Mouse (Mus musculus): ENCODE results near the gene Kiss1r. TPM values are rescaled to one million over a fixed set of nuclear protein-coding genes. Genes with fewer than 3 reads are reported as not detected.

The Kiss1r gene
- polyA plus RNA-seq, 1 experiment: 0.25 TPM

- no peak overlapping the region for H3K4me3 ChIP-seq (ENCODE audit: low read depth, low read length)
- H3K27ac ChIP-seq (ENCODE audit: insufficient read depth, low read length): no peak overlapping the region
- no peaks in the 10 kb centered on the region for H3K27me3 ChIP-seq (ENCODE audit: control insufficient read depth, insufficient read depth, low read length, poor library complexity, severe bottlenecking)
- H3K36me3 ChIP-seq (ENCODE audit: control insufficient read depth, insufficient read depth, low read length, poor library complexity, severe bottlenecking): no peaks in the 10 kb centered on the region
- no peak overlapping the region for H3K9ac ChIP-seq (ENCODE audit: low read depth, poor library complexity, severe bottlenecking)
- TF ChIP-seq CTCF (IDR thresholded peaks at IDR 0.05; ENCODE audit: low read depth, low read length) (no peak), EP300 (IDR thresholded peaks at IDR 0.05; ENCODE audit: insufficient read depth, low read depth, low read length) (no peak), POLR2A (IDR thresholded peaks at IDR 0.05; ENCODE audit: insufficient read depth, low read length) (no peak)
- H3K9me3 ChIP-seq (replicated peaks; ENCODE audit: control insufficient read depth, insufficient read depth, low read length, poor library complexity, severe bottlenecking): no peaks in the 10 kb centered on the region
- H3K4me1 ChIP-seq (ENCODE audit: control insufficient read depth, insufficient read depth, low read length): no peaks in the 10 kb centered on the region
Measured at GRCm38 (mm10) chr10:79937775-79938526, 21.2 kb downstream of the Kiss1r start.

DNA sequence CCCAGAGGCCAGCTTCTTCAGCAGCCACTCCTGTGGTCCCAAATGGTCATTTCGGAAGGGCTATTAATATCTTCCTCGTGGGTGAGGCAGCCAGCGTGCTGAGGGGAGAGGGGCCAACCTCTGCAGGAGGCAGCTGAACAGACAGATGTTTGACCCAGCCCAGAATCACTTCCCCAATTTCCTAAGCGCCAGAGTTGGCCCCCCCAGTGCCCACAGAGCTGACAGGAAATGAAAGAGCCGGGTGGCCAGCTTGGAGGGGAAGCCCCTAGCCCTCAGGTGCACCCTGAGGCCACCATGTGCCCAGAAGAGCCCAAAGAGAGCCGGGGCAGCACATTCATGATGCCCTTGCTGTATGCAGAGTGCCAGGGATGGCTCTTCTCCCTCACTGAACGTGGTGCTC is 24.0 kb downstream of the Kiss1r start:
- no peak overlapping the region for H3K4me3 ChIP-seq (ENCODE audit: low read depth, low read length)
- H3K9me3 ChIP-seq (replicated peaks; ENCODE audit: control insufficient read depth, insufficient read depth, low read length, poor library complexity, severe bottlenecking): no peaks in the 10 kb centered on the region

DNA sequence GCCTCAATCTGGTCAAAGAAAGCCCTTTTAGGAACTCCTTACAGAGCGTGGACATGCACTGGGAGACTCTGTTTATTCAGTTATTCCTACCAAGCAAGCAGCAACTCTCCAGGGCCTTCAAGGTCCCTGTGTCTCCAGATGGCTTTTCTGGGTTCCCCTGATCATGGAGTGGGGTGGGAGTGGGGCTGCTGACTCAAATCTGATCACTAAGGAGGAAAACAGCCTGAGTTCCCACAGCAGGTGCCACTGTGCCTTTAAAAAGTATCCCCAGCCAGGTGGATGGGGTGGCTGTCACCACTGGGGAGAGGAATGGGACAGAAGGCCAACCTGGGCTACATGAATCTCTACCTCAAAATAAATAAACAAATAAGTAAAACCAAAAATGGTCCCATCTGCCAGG is 26.2 kb downstream of the Kiss1r start:
- no peaks in the 10 kb centered on the region for H3K9me3 ChIP-seq (replicated peaks; ENCODE audit: control insufficient read depth, insufficient read depth, low read length, poor library complexity, severe bottlenecking)
- H3K4me3 ChIP-seq (ENCODE audit: low read depth, low read length): no peak overlapping the region
- no peaks in the 10 kb centered on the region for H3K36me3 ChIP-seq (ENCODE audit: control insufficient read depth, insufficient read depth, low read length, poor library complexity, severe bottlenecking)
- H3K9ac ChIP-seq (ENCODE audit: low read depth, poor library complexity, severe bottlenecking): no peak overlapping the region
- H3K27me3 ChIP-seq (ENCODE audit: control insufficient read depth, insufficient read depth, low read length, poor library complexity, severe bottlenecking): no peaks in the 10 kb centered on the region
- peaks cover 1% of the 10 kb centered on the region for H3K4me1 ChIP-seq (ENCODE audit: control insufficient read depth, insufficient read depth, low read length)
- H3K27ac ChIP-seq (ENCODE audit: insufficient read depth, low read length): no peak overlapping the region
- no peak for TF ChIP-seq POLR2A (IDR thresholded peaks at IDR 0.05; ENCODE audit: insufficient read depth, low read length)
- TF ChIP-seq CTCF (IDR thresholded peaks at IDR 0.05; ENCODE audit: low read depth, low read length): no peak
- no peak for TF ChIP-seq EP300 (IDR thresholded peaks at IDR 0.05; ENCODE audit: insufficient read depth, low read depth, low read length)

More for the DNA sequence above, 24.0 kb downstream of the Kiss1r start:
- Histone ChIP-seq H3K27me3 (ENCODE audit: control insufficient read depth, insufficient read depth, low read length, poor library complexity, severe bottlenecking) (no peaks in the 10 kb centered on the region), H3K27ac (ENCODE audit: insufficient read depth, low read length) (no peak overlapping the region), H3K9ac (ENCODE audit: low read depth, poor library complexity, severe bottlenecking) (no peak overlapping the region), H3K4me1 (ENCODE audit: control insufficient read depth, insufficient read depth, low read length) (peaks cover 1% of the 10 kb centered on the region), H3K36me3 (ENCODE audit: control insufficient read depth, insufficient read depth, low read length, poor library complexity, severe bottlenecking) (no peaks in the 10 kb centered on the region)
- TF ChIP-seq EP300 (IDR thresholded peaks at IDR 0.05; ENCODE audit: insufficient read depth, low read depth, low read length): no peak

GRCm38 (mm10) chr10:79943471-79943901 is 26.7 kb downstream of the Kiss1r start:
- no peaks in the 10 kb centered on the region for H3K36me3 ChIP-seq (ENCODE audit: control insufficient read depth, insufficient read depth, low read length, poor library complexity, severe bottlenecking)
- TF ChIP-seq CTCF (IDR thresholded peaks at IDR 0.05; ENCODE audit: low read depth, low read length): no peak
- no peak for TF ChIP-seq POLR2A (IDR thresholded peaks at IDR 0.05; ENCODE audit: insufficient read depth, low read length)
- peaks cover 1% of the 10 kb centered on the region for H3K4me1 ChIP-seq (ENCODE audit: control insufficient read depth, insufficient read depth, low read length)

DNA sequence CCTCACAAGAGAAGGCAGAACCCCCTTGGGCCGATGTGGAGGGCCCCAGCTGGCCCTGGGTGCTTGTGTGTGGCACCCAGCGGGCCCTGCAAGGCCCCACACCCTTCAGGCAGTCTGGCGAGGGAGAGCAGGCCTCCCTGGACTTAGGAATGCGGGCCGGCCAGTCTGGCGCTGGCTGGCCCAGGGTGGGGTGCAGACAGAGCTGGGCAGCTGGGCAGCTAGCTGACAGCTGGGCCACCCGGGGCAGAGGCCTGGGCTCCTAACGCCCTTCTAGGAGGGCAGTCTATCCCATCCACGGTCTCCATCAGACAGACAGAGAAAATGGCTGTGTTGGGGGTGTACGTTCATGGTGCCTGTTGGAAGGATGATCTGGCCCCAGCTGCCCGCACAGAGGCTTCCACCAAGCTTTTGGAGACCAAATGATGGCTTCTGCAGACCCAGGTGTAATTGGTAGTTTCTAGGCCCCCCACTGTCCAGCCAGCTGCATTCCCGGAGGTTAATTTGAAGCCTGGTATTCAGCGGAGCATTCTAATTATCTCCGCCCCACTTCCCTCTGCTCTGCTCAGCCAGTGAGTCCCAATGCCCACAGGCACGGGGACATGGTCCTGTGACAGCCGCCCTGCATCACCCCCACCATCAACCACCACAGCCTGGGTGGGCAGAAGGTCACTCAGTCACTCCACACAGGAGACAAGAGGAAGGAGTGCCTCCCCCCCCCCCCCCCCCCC is 28.9 kb downstream of the Kiss1r start:
- no peak overlapping the region for H3K4me3 ChIP-seq (ENCODE audit: low read depth, low read length)
- H3K27ac ChIP-seq (ENCODE audit: insufficient read depth, low read length): no peak overlapping the region
- peaks cover 1% of the 10 kb centered on the region for H3K4me1 ChIP-seq (ENCODE audit: control insufficient read depth, insufficient read depth, low read length)
- H3K9me3 ChIP-seq (replicated peaks; ENCODE audit: control insufficient read depth, insufficient read depth, low read length, poor library complexity, severe bottlenecking): no peaks in the 10 kb centered on the region
- no peaks in the 10 kb centered on the region for H3K27me3 ChIP-seq (ENCODE audit: control insufficient read depth, insufficient read depth, low read length, poor library complexity, severe bottlenecking)
- H3K9ac ChIP-seq (ENCODE audit: low read depth, poor library complexity, severe bottlenecking): no peak overlapping the region
- no peaks in the 10 kb centered on the region for H3K36me3 ChIP-seq (ENCODE audit: control insufficient read depth, insufficient read depth, low read length, poor library complexity, severe bottlenecking)
- TF ChIP-seq EP300 (IDR thresholded peaks at IDR 0.05; ENCODE audit: insufficient read depth, low read depth, low read length) (no peak), CTCF (IDR thresholded peaks at IDR 0.05; ENCODE audit: low read depth, low read length) (no peak), POLR2A (IDR thresholded peaks at IDR 0.05; ENCODE audit: insufficient read depth, low read length) (no peak)

More at GRCm38 (mm10) chr10:79943471-79943901, 26.7 kb downstream of the Kiss1r start:
- Histone ChIP-seq H3K27ac (ENCODE audit: insufficient read depth, low read length) (no peak overlapping the region), H3K4me3 (ENCODE audit: low read depth, low read length) (no peak overlapping the region), H3K9me3 (replicated peaks; ENCODE audit: control insufficient read depth, insufficient read depth, low read length, poor library complexity, severe bottlenecking) (no peaks in the 10 kb centered on the region), H3K9ac (ENCODE audit: low read depth, poor library complexity, severe bottlenecking) (no peak overlapping the region), H3K27me3 (ENCODE audit: control insufficient read depth, insufficient read depth, low read length, poor library complexity, severe bottlenecking) (no peaks in the 10 kb centered on the region)

GRCm38 (mm10) chr10:79946752-79947322 is 30.1 kb downstream of the Kiss1r start:
- Histone ChIP-seq H3K9ac (ENCODE audit: low read depth, poor library complexity, severe bottlenecking) (no peak overlapping the region), H3K27ac (ENCODE audit: insufficient read depth, low read length) (no peak overlapping the region), H3K4me1 (ENCODE audit: control insufficient read depth, insufficient read depth, low read length) (peaks cover 1% of the 10 kb centered on the region), H3K36me3 (ENCODE audit: control insufficient read depth, insufficient read depth, low read length, poor library complexity, severe bottlenecking) (no peaks in the 10 kb centered on the region), H3K27me3 (ENCODE audit: control insufficient read depth, insufficient read depth, low read length, poor library complexity, severe bottlenecking) (no peaks in the 10 kb centered on the region), H3K4me3 (ENCODE audit: low read depth, low read length) (no peak overlapping the region), H3K9me3 (replicated peaks; ENCODE audit: control insufficient read depth, insufficient read depth, low read length, poor library complexity, severe bottlenecking) (no peaks in the 10 kb centered on the region)
- TF ChIP-seq POLR2A (IDR thresholded peaks at IDR 0.05; ENCODE audit: insufficient read depth, low read length): no peak
- TF ChIP-seq CTCF (IDR thresholded peaks at IDR 0.05; ENCODE audit: low read depth, low read length): no peak
- TF ChIP-seq EP300 (IDR thresholded peaks at IDR 0.05; ENCODE audit: insufficient read depth, low read depth, low read length): no peak
